Mouse (Mus musculus) ES-E14 (cell line): ENCODE measurements around the gene Ano10. TPM values are rescaled to one million over a fixed set of nuclear protein-coding genes. Genes with fewer than 3 reads are reported as not detected.
A peak's percentile ranks its signal among the peaks of the same experiment; 100 is the strongest.

ENCODE experiments used
- DNase-seq: peaks from one replicate; pipeline ENCODE4 v3.0.0-alpha.2; 2013; ENCODE audit warnings: low read depth, low spot score
- H3K27ac ChIP-seq: 2 replicates; pipeline ENCODE4 v1.5.1; 2012; ENCODE audit warnings: low read depth, mild to moderate bottlenecking, low read length, moderate library complexity, mixed read lengths; ENCODE audit not compliant: poor library complexity, insufficient read depth, severe bottlenecking
- H3K36me3 ChIP-seq: 2 replicates; pipeline ENCODE4 v1.6.1; 2012; ENCODE audit warnings: mild to moderate bottlenecking, low read length, moderate library complexity, mixed read lengths; ENCODE audit not compliant: control insufficient read depth, poor library complexity, insufficient read depth, severe bottlenecking
- H3K4me1 ChIP-seq, 2 experiments: fragments of 150-350 bp in 1 of 2; sonication (generic) in 1 of 2; 2 replicates each; pipeline ENCODE4 v1.6.1; 2012; ENCODE audit warnings: low read length in 2 of 2, mild to moderate bottlenecking in 1 of 2, mixed read lengths in 1 of 2; ENCODE audit not compliant: control insufficient read depth in 2 of 2, insufficient read depth in 2 of 2, poor library complexity in 1 of 2
- H3K4me3 ChIP-seq, 2 experiments: fragments of 150-350 bp in 1 of 2; sonication (generic) in 1 of 2; 2 replicates each; pipeline ENCODE4 v1.5.1; 2012; ENCODE audit warnings: low read length in 2 of 2, low read depth in 1 of 2, mild to moderate bottlenecking in 1 of 2, mixed read lengths in 1 of 2; ENCODE audit not compliant: insufficient read depth in 1 of 2, poor library complexity in 1 of 2, severe bottlenecking in 1 of 2
- H3K9ac ChIP-seq: 2 replicates; pipeline ENCODE4 v1.6.1; 2012; ENCODE audit warnings: low read depth, mild to moderate bottlenecking, low read length, mixed read lengths; ENCODE audit not compliant: poor library complexity, insufficient read depth, severe bottlenecking
- H3K9me3 ChIP-seq: fragments of 150-350 bp; sonication (generic); 2 replicates; pipeline ENCODE4 v1.6.1; 2012; ENCODE audit warnings: low read depth, mild to moderate bottlenecking, low read length; ENCODE audit not compliant: control insufficient read depth, insufficient read depth
- CHD2 ChIP-seq: IDR thresholded peaks from 2 replicates; pipeline ENCODE4 v1.6.1; 2014; ENCODE audit warnings: mild to moderate bottlenecking, low read depth, low read length, inconsistent platforms
- HCFC1 ChIP-seq: IDR thresholded peaks from 2 replicates; pipeline ENCODE4 v1.6.1; 2012; ENCODE audit warnings: low read length, inconsistent platforms, borderline replicate concordance; ENCODE audit not compliant: insufficient read depth
- MAFK ChIP-seq: IDR thresholded peaks from 2 replicates; pipeline ENCODE4 v1.6.1; 2014; ENCODE audit warnings: mild to moderate bottlenecking, low read depth, low read length, inconsistent platforms; ENCODE audit not compliant: insufficient read depth
- ZC3H11A ChIP-seq: IDR thresholded peaks from 2 replicates; pipeline ENCODE4 v1.6.1; 2012; ENCODE audit warnings: low read depth, mild to moderate bottlenecking, inconsistent platforms, low read length, borderline replicate concordance
- ZNF384 ChIP-seq: IDR thresholded peaks from 2 replicates; pipeline ENCODE4 v1.6.1; 2012; ENCODE audit warnings: low read depth, low read length, inconsistent platforms
- in situ Hi-C, 2 experiments: fragments of 600-800 bp; cut with MboI; formaldehyde crosslinking; loops; one replicate each; pipeline ENCODE4 v1.15.1; 2025; ENCODE audit warnings: low sequenced_read_pairs in 2 of 2, inconsistent platforms in 1 of 2; ENCODE audit not compliant: unreplicated experiment in 2 of 2
- total RNA-seq: library from RNA; depleted of rRNA; stranded (reverse); fragments of 300-350 nt; gene quantifications from 2 replicates; pipeline ENCODE4 v1.2.3, GENCODE M21; 2012

The Ano10 gene
- total RNA-seq, 1 experiment, result 13.7 TPM

- DNase-seq, result no peak
- in situ Hi-C loops, result no loop called here
- no peak overlapping the region for H3K4me3 ChIP-seq
- H3K9ac ChIP-seq, result no peak overlapping the region
- no peaks in the 10 kb centered on the region for H3K36me3 ChIP-seq
- H3K9me3 ChIP-seq, result no peaks in the 10 kb centered on the region
- peaks cover 0 to 5% of the 10 kb centered on the region in 2 experiments; a peak in 1 of 4 replicates for H3K4me1 ChIP-seq
- no peak for TF ChIP-seq ZNF384
- no peak for TF ChIP-seq CHD2
- no peak for TF ChIP-seq MAFK
- no peak for TF ChIP-seq ZC3H11A
- TF ChIP-seq HCFC1, result no peak
- no peak overlapping the region for H3K27ac ChIP-seq
Observed at GRCm38 (mm10) chr9:122288416-122288815, 5.8 kb downstream of the Ano10 start.

- in situ Hi-C loops, result no loop called here
- no peak overlapping the region for H3K27ac ChIP-seq
Observed at GRCm38 (mm10) chr9:122287526-122287925, 6.7 kb downstream of the Ano10 start.

GRCm38 (mm10) chr9:122285833-122286310 is 8.4 kb downstream of the Ano10 start:
- in situ Hi-C loops, result no loop called here
- DNase-seq, result no peak
- no peak overlapping the region for H3K27ac ChIP-seq
- H3K4me3 ChIP-seq, result no peak overlapping the region
- no peak overlapping the region for H3K9ac ChIP-seq
- H3K36me3 ChIP-seq, result no peaks in the 10 kb centered on the region
- no peak for TF ChIP-seq ZNF384
- no peak for TF ChIP-seq ZC3H11A
- TF ChIP-seq MAFK, result no peak
- no peak for TF ChIP-seq CHD2
- TF ChIP-seq HCFC1, result no peak
- H3K9me3 ChIP-seq, result peaks cover 3% of the 10 kb centered on the region; the same call in 1 of the 2 replicates
- H3K4me1 ChIP-seq, result peaks cover 0 to 5% of the 10 kb centered on the region in 2 experiments; a peak in 1 of 4 replicates

More at GRCm38 (mm10) chr9:122287526-122287925, 6.7 kb downstream of the Ano10 start:
- TF ChIP-seq HCFC1 (no peak), ZC3H11A (no peak), MAFK (no peak), CHD2 (no peak), ZNF384 (no peak)
- Histone ChIP-seq H3K9ac (no peak overlapping the region), H3K9me3 (no peaks in the 10 kb centered on the region), H3K36me3 (no peaks in the 10 kb centered on the region), H3K4me3 (no peak overlapping the region), H3K4me1 (peaks cover 0 to 5% of the 10 kb centered on the region in 2 experiments; a peak in 1 of 4 replicates)
- no peak for DNase-seq

GRCm38 (mm10) chr9:122285146-122285832 is 8.9 kb downstream of the Ano10 start:
- in situ Hi-C loops, result no loop called here
- DNase-seq, result peak; percentile 97
- no peak overlapping the region for H3K27ac ChIP-seq

More at GRCm38 (mm10) chr9:122285146-122285832, 8.9 kb downstream of the Ano10 start:
- Histone ChIP-seq H3K36me3 (no peaks in the 10 kb centered on the region), H3K4me1 (peaks cover 0 to 5% of the 10 kb centered on the region in 2 experiments; a peak in 1 of 4 replicates), H3K9me3 (peaks cover 5% of the 10 kb centered on the region), H3K4me3 (no peak overlapping the region), H3K9ac (no peak overlapping the region)
- TF ChIP-seq CHD2 (no peak), MAFK (0 out of 2 replicates have a peak, but pooled peaks have one; percentile 41), ZC3H11A (no peak), HCFC1 (no peak), ZNF384 (no peak)
